Mouse (Mus musculus): ENCODE data around the gene Gbp9. TPM values are rescaled to one million over a fixed set of nuclear protein-coding genes. Genes with fewer than 3 reads are reported as not detected.
A peak's percentile ranks its signal among the peaks of the same experiment; 100 is the strongest.
"Not testable (repeated sequence)": the region's sequence is repeated elsewhere in the genome, so short reads cannot be mapped to it uniquely, and the experiment has no call there.

The Gbp9 gene
- 7.2 and 12.3 TPM in 2 replicates for total RNA-seq (2021)
- long read RNA-seq, experiment 1, partial matches to known transcripts: 0 of 2 reads
- long read RNA-seq, experiment 1, other reads (novel, unspliced or antisense): 2 of 2 reads
- long read RNA-seq, experiment 2, full-length matches to known transcripts: 2 of 4 reads
- long read RNA-seq, experiment 2, partial matches to known transcripts: 1 of 4 reads
- long read RNA-seq, experiment 2, other reads (novel, unspliced or antisense): 1 of 4 reads

- peak; percentile 17 for DNase-seq
Observed at GRCm38 (mm10) chr5:105139409-105140088, at the start of gene Gbp9, which contains the start of the genes Gbp8 and Gbp4. Gene Gbp9, minus strand, starts transcription at chr5:105139539. Gene Gbp8, minus strand, starts transcription at chr5:105139540. Gene Gbp4, minus strand, starts transcription at chr5:105139586.

GRCm38 (mm10) chr5:105181446-105181845, 42.1 kb upstream of the Gbp9 start:
- DNase-seq: no peak

GRCm38 (mm10) chr5:105156582-105156981, 17.2 kb upstream of the Gbp9 start:
- DNase-seq: no peak

GRCm38 (mm10) chr5:105154049-105154448, 14.7 kb upstream of the Gbp9 start:
- no peak for DNase-seq

- not testable (repeated sequence) for DNase-seq
Observed at GRCm38 (mm10) chr5:105148062-105148461, 8.7 kb upstream of the Gbp9 start.

- DNase-seq: no peak
Observed at GRCm38 (mm10) chr5:105146447-105146846, 7.1 kb upstream of the Gbp9 start.

GRCm38 (mm10) chr5:105145731-105146130, 6.4 kb upstream of the Gbp9 start:
- not testable (repeated sequence) for DNase-seq

GRCm38 (mm10) chr5:105140089-105140810, 911 bp upstream of the Gbp9 start:
- DNase-seq: not testable (repeated sequence)

- DNase-seq: no peak
Observed at GRCm38 (mm10) chr5:105138906-105139305, 433 bp downstream of the Gbp9 start.

- not testable (repeated sequence) for DNase-seq
Observed at GRCm38 (mm10) chr5:105136706-105137304, 2.5 kb downstream of the Gbp9 start.

GRCm38 (mm10) chr5:105121731-105122130, 17.6 kb downstream of the Gbp9 start:
- not testable (repeated sequence) for DNase-seq

- no peak for DNase-seq
Observed at GRCm38 (mm10) chr5:105115740-105116139, 23.6 kb downstream of the Gbp9 start.

GRCm38 (mm10) chr5:105114696-105115095, 24.6 kb downstream of the Gbp9 start:
- DNase-seq: no peak

- no peak for DNase-seq
Observed at GRCm38 (mm10) chr5:105113656-105114055, 25.7 kb downstream of the Gbp9 start.

GRCm38 (mm10) chr5:105110271-105110852, 29.0 kb downstream of the Gbp9 start:
- DNase-seq: peak; percentile 69

- peak; percentile 8 for DNase-seq
Observed at GRCm38 (mm10) chr5:105109775-105110174, 29.6 kb downstream of the Gbp9 start.

- DNase-seq: not testable (repeated sequence)
Observed at GRCm38 (mm10) chr5:105105689-105106088, 33.6 kb downstream of the Gbp9 start.

- DNase-seq: no peak
Observed at GRCm38 (mm10) chr5:105081900-105082299, 57.4 kb downstream of the Gbp9 start.

GRCm38 (mm10) chr5:105068356-105068755, 71.0 kb downstream of the Gbp9 start:
- DNase-seq: not testable (repeated sequence)

GRCm38 (mm10) chr5:105064443-105064842, 74.9 kb downstream of the Gbp9 start:
- not testable (repeated sequence) for DNase-seq

- no peak for DNase-seq
Observed at GRCm38 (mm10) chr5:105063321-105063720, 76.0 kb downstream of the Gbp9 start.

- DNase-seq: not testable (repeated sequence)
Observed at GRCm38 (mm10) chr5:105062403-105062802, 76.9 kb downstream of the Gbp9 start.

Data from adrenal gland, postnatal 14 days (tissue).